In the genomic region with DNA sequence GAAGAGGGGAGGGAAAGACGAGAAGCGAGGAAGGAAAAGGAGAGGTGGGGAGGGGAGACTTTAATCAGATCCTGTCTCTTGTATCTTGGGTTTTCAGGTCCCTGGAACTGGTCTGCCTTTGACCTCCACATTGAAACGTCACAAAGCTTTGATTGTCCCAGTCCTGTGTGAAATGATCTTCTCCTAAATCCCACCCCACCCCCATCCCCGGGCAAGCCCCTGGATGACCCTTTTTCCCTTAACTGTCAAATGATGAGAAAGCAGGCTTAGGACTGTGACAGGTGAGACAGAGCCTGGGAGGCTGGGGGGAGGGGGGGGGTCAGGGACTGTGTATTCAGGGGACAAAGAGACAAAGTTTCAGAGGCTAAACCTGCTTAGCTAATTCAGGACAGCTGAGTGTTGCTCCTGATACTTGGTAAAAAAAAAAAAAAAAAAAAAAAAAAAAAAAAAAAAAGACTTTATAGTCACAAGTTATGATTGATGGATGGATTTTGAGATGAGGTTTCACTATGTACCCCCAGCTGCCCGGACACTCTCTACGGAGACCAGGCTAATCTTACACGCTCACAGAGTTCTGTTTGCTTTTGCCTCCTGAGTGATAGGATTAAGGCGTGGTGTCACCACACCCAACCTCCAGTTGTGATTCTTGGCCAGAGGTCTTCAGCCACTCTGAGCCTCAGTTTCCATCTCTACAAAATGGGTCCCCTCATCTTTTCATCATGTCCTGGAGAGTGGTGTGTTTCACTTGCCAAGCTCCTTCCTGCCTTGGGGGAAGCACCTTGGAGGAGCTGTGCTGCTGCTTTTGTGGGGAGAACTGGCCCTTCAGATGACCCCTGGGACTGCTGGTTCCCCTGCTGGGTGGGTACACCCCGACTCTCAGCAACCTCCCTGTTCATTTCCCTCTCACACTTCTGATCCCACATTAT, we compare ENCODE assay signal across 10 mouse cellular contexts. TPM values are rescaled to one million over a fixed set of nuclear protein-coding genes. Genes with fewer than 3 reads are reported as not detected.
DNase-seq lines count a peak whose midpoint lies in the region; ATAC-seq lines count a peak whose summit lies in the region.
"Had no signal": no experiment of that assay in that cellular context is flagged by ENCODE, and none has a peak within 500 bp of the region (broad histone marks: within the 10 kb centered on the region; RNA-seq: fewer than 3 reads in every experiment).

No protein-coding gene starts in this region.

- H3K9me3 ChIP-seq in hindbrain, embryonic 11.5 days (ENCODE audit: control insufficient read depth, low read length) = no peaks in the 10 kb centered on the region
- H3K9me3 ChIP-seq in hindbrain, embryonic 14.5 days (ENCODE audit: control insufficient read depth, low read length) = no peaks in the 10 kb centered on the region
- no peaks in the 10 kb centered on the region for H3K9me3 ChIP-seq in neural tube, embryonic 12.5 days
- no peaks in the 10 kb centered on the region for H3K9me3 ChIP-seq in neural tube, embryonic 15.5 days (replicated peaks)
- H3K9me3 ChIP-seq in embryonic facial prominence, embryonic 13.5 days = no peaks in the 10 kb centered on the region
- H3K9me3 ChIP-seq in stomach, embryonic 15.5 days = no peaks in the 10 kb centered on the region

- WGBS in hindbrain, embryonic 11.5 days = 33% methylated on average over 9 of the region's 9 CpGs
- WGBS in hindbrain, embryonic 14.5 days = 42% methylated on average over 9 of the region's 9 CpGs
- WGBS in neural tube, embryonic 12.5 days = 45% methylated on average over 9 of the region's 9 CpGs
- 45% methylated on average over 9 of the region's 9 CpGs for WGBS in neural tube, embryonic 15.5 days
- WGBS in embryonic facial prominence, embryonic 13.5 days = 28% methylated on average over 9 of the region's 9 CpGs
- WGBS in stomach, embryonic 15.5 days = 42% methylated on average over 8 of the region's 9 CpGs

- no peak for ATAC-seq in hindbrain, embryonic 11.5 days (ENCODE audit: low FRiP score)
- no peak for ATAC-seq in hindbrain, embryonic 14.5 days (ENCODE audit: low FRiP score)
- no peak for ATAC-seq in neural tube, embryonic 12.5 days (ENCODE audit: low FRiP score, low read depth)
- no peak for ATAC-seq in neural tube, embryonic 15.5 days (ENCODE audit: low FRiP score)
- no peak for ATAC-seq in embryonic facial prominence, embryonic 13.5 days (ENCODE audit: insufficient number of reproducible peaks, insufficient read depth, low FRiP score, low TSS enrichment, low read depth)
- no peak for ATAC-seq in stomach, embryonic 15.5 days (ENCODE audit: insufficient read depth, low FRiP score, low read depth)
- ATAC-seq: Patski had no signal

- no peak overlapping the region for H3K9ac ChIP-seq in hindbrain, embryonic 11.5 days (ENCODE audit: low read depth, low read length)
- H3K9ac ChIP-seq in hindbrain, embryonic 14.5 days = no peak overlapping the region
- H3K9ac ChIP-seq in neural tube, embryonic 12.5 days = no peak overlapping the region
- no peak overlapping the region for H3K9ac ChIP-seq in neural tube, embryonic 15.5 days (replicated peaks)
- 0 out of 2 replicates have a peak overlapping the region, but pooled peaks have one; percentile 32 for H3K9ac ChIP-seq in embryonic facial prominence, embryonic 13.5 days
- no peak overlapping the region for H3K9ac ChIP-seq in stomach, embryonic 15.5 days

- no peaks in the 10 kb centered on the region for H3K36me3 ChIP-seq in hindbrain, embryonic 11.5 days (ENCODE audit: control insufficient read depth, insufficient read depth, low read length)
- H3K36me3 ChIP-seq in hindbrain, embryonic 14.5 days (replicated peaks; ENCODE audit: control insufficient read depth, insufficient read depth) = no peaks in the 10 kb centered on the region
- H3K36me3 ChIP-seq in neural tube, embryonic 12.5 days = no peaks in the 10 kb centered on the region
- no peaks in the 10 kb centered on the region for H3K36me3 ChIP-seq in neural tube, embryonic 15.5 days
- no peaks in the 10 kb centered on the region for H3K36me3 ChIP-seq in embryonic facial prominence, embryonic 13.5 days
- H3K36me3 ChIP-seq in stomach, embryonic 15.5 days = no peaks in the 10 kb centered on the region

- no peaks in the 10 kb centered on the region; the same call in 1 of the 2 replicates for H3K4me1 ChIP-seq in hindbrain, embryonic 11.5 days (replicated peaks; ENCODE audit: control insufficient read depth, insufficient read depth, low read length)
- peaks cover 4% of the 10 kb centered on the region; the same call in 1 of the 2 replicates for H3K4me1 ChIP-seq in hindbrain, embryonic 14.5 days (replicated peaks; ENCODE audit: control insufficient read depth, insufficient read depth, low read length)
- peaks cover 26% of the 10 kb centered on the region for H3K4me1 ChIP-seq in neural tube, embryonic 12.5 days
- H3K4me1 ChIP-seq in neural tube, embryonic 15.5 days = peaks cover 23% of the 10 kb centered on the region
- H3K4me1 ChIP-seq in embryonic facial prominence, embryonic 13.5 days = peaks cover 34% of the 10 kb centered on the region
- peaks cover 38% of the 10 kb centered on the region for H3K4me1 ChIP-seq in stomach, embryonic 15.5 days

- no peaks in the 10 kb centered on the region; the same call in 1 of the 2 replicates for H3K27me3 ChIP-seq in hindbrain, embryonic 11.5 days (ENCODE audit: control insufficient read depth, insufficient read depth, low read length)
- no peaks in the 10 kb centered on the region for H3K27me3 ChIP-seq in hindbrain, embryonic 14.5 days (ENCODE audit: control insufficient read depth, insufficient read depth, low read length)
- peaks cover 7% of the 10 kb centered on the region; the same call in 1 of the 2 replicates for H3K27me3 ChIP-seq in neural tube, embryonic 12.5 days (replicated peaks)
- H3K27me3 ChIP-seq in neural tube, embryonic 15.5 days (replicated peaks) = peaks cover 10% of the 10 kb centered on the region; the same call in 1 of the 2 replicates
- peaks cover 4% of the 10 kb centered on the region; the same call in 1 of the 2 replicates for H3K27me3 ChIP-seq in embryonic facial prominence, embryonic 13.5 days
- no peaks in the 10 kb centered on the region for H3K27me3 ChIP-seq in stomach, embryonic 15.5 days (replicated peaks)
- H3K27me3 ChIP-seq: Patski had no signal

- H3K27ac ChIP-seq in hindbrain, embryonic 11.5 days (ENCODE audit: low read depth, low read length) = no peak overlapping the region
- H3K27ac ChIP-seq in hindbrain, embryonic 14.5 days = no peak overlapping the region
- no peak overlapping the region for H3K27ac ChIP-seq in neural tube, embryonic 12.5 days
- H3K27ac ChIP-seq in neural tube, embryonic 15.5 days (replicated peaks) = no peak overlapping the region
- H3K27ac ChIP-seq in embryonic facial prominence, embryonic 13.5 days = no peak overlapping the region
- H3K27ac ChIP-seq in stomach, embryonic 15.5 days = peak overlapping the region; percentile 38; the same call in 1 of the 2 replicates

- peak; percentile 42 for DNase-seq in hindbrain, embryonic 11.5 days (ENCODE audit: low spot score)
- no peak for DNase-seq in hindbrain, embryonic 14.5 days (ENCODE audit: low spot score)
- DNase-seq in adrenal gland, adult 18-20 months (ENCODE audit: low spot score in 2 of 2) = no peak
- DNase-seq: layer of hippocampus, adult 9-11 months had no signal

- H3K4me2 ChIP-seq in hindbrain, embryonic 11.5 days (replicated peaks; ENCODE audit: low read depth, low read length) = no peak overlapping the region
- H3K4me2 ChIP-seq in hindbrain, embryonic 14.5 days (replicated peaks) = no peak overlapping the region
- peak overlapping the region; percentile 50; the same call in 1 of the 2 replicates for H3K4me2 ChIP-seq in neural tube, embryonic 12.5 days (replicated peaks)
- H3K4me2 ChIP-seq in neural tube, embryonic 15.5 days = no peak overlapping the region
- H3K4me2 ChIP-seq in embryonic facial prominence, embryonic 13.5 days = peak overlapping the region; percentile 58; the same call in 1 of the 2 replicates
- H3K4me2 ChIP-seq in stomach, embryonic 15.5 days = no peak overlapping the region

- no peak overlapping the region for H3K4me3 ChIP-seq in hindbrain, embryonic 11.5 days (ENCODE audit: low read depth, low read length)
- no peak overlapping the region for H3K4me3 ChIP-seq in hindbrain, embryonic 14.5 days (replicated peaks; ENCODE audit: low read length)
- H3K4me3 ChIP-seq in neural tube, embryonic 12.5 days = no peak overlapping the region
- H3K4me3 ChIP-seq in neural tube, embryonic 15.5 days (replicated peaks) = no peak overlapping the region
- H3K4me3 ChIP-seq in embryonic facial prominence, embryonic 13.5 days = no peak overlapping the region
- no peak overlapping the region for H3K4me3 ChIP-seq in stomach, embryonic 15.5 days (replicated peaks)

RNA-seq across cellular contexts. Expression of a gene that starts 5.4 kb away (rescaled TPM):
- polyA plus RNA-seq in hindbrain, embryonic 11.5 days (2014; fragmentation: Nextera tagmentation; extraction: Ambion mirVana) = 11.9 and 12.1 TPM in 2 replicates
- 8.2 and 9.8 TPM in 2 replicates for polyA plus RNA-seq in hindbrain, embryonic 14.5 days (2014; fragmentation: Nextera tagmentation; extraction: Ambion mirVana)
- polyA plus RNA-seq in neural tube, embryonic 12.5 days (2016; fragmentation: Nextera tagmentation; extraction: Ambion mirVana) = 34.1 and 35.1 TPM in 2 replicates
- polyA plus RNA-seq in neural tube, embryonic 15.5 days (2015; fragmentation: Nextera tagmentation; extraction: Ambion mirVana) = 27.2 and 51.1 TPM in 2 replicates
- 23.3 and 24.5 TPM in 2 replicates for polyA plus RNA-seq in embryonic facial prominence, embryonic 13.5 days (2015; fragmentation: Nextera tagmentation; extraction: Ambion mirVana)
- polyA plus RNA-seq in stomach, embryonic 15.5 days (2015; fragmentation: Nextera tagmentation; extraction: Ambion mirVana) = 24.1 and 24.6 TPM in 2 replicates
- 100 to 1,000 TPM; 111 to 112 TPM for total RNA-seq in adrenal gland, adult 18-20 months (2021)

RNA-seq across cellular contexts. Expression of a gene that starts 18.7 kb away (rescaled TPM):
- polyA plus RNA-seq in hindbrain, embryonic 11.5 days (2014; fragmentation: Nextera tagmentation; extraction: Ambion mirVana) = not detected in 2 replicates
- polyA plus RNA-seq in hindbrain, embryonic 14.5 days (2014; fragmentation: Nextera tagmentation; extraction: Ambion mirVana) = not detected in 2 replicates
- not detected in 2 replicates for polyA plus RNA-seq in neural tube, embryonic 12.5 days (2016; fragmentation: Nextera tagmentation; extraction: Ambion mirVana)
- not detected in 2 replicates for polyA plus RNA-seq in neural tube, embryonic 15.5 days (2015; fragmentation: Nextera tagmentation; extraction: Ambion mirVana)
- polyA plus RNA-seq in embryonic facial prominence, embryonic 13.5 days (2015; fragmentation: Nextera tagmentation; extraction: Ambion mirVana) = not detected in 2 replicates
- not detected in 2 replicates for polyA plus RNA-seq in stomach, embryonic 15.5 days (2015; fragmentation: Nextera tagmentation; extraction: Ambion mirVana)
- not detected for total RNA-seq in adrenal gland, adult 18-20 months (2021)
- total RNA-seq: gastrocnemius, postnatal 36 days had no signal
- polyA plus RNA-seq: Patski had no signal

RNA-seq across cellular contexts. Expression of a gene that starts 37.3 kb away (rescaled TPM):
- not detected in 2 replicates for polyA plus RNA-seq in hindbrain, embryonic 11.5 days (2014; fragmentation: Nextera tagmentation; extraction: Ambion mirVana)
- not detected in 2 replicates for polyA plus RNA-seq in hindbrain, embryonic 14.5 days (2014; fragmentation: Nextera tagmentation; extraction: Ambion mirVana)
- polyA plus RNA-seq in neural tube, embryonic 12.5 days (2016; fragmentation: Nextera tagmentation; extraction: Ambion mirVana) = not detected in 2 replicates
- polyA plus RNA-seq in neural tube, embryonic 15.5 days (2015; fragmentation: Nextera tagmentation; extraction: Ambion mirVana) = not detected in 2 replicates
- polyA plus RNA-seq in embryonic facial prominence, embryonic 13.5 days (2015; fragmentation: Nextera tagmentation; extraction: Ambion mirVana) = not detected in 2 replicates
- not detected in 2 replicates for polyA plus RNA-seq in stomach, embryonic 15.5 days (2015; fragmentation: Nextera tagmentation; extraction: Ambion mirVana)
- not detected for total RNA-seq in adrenal gland, adult 18-20 months (2021)
- total RNA-seq: gastrocnemius, postnatal 36 days had no signal
- polyA plus RNA-seq: Patski had no signal

RNA-seq across cellular contexts. Expression of a gene that starts 48.7 kb away (rescaled TPM):
- not detected in 2 replicates for polyA plus RNA-seq in hindbrain, embryonic 11.5 days (2014; fragmentation: Nextera tagmentation; extraction: Ambion mirVana)
- not detected in 2 replicates for polyA plus RNA-seq in hindbrain, embryonic 14.5 days (2014; fragmentation: Nextera tagmentation; extraction: Ambion mirVana)
- not detected in 2 replicates for polyA plus RNA-seq in neural tube, embryonic 12.5 days (2016; fragmentation: Nextera tagmentation; extraction: Ambion mirVana)
- polyA plus RNA-seq in neural tube, embryonic 15.5 days (2015; fragmentation: Nextera tagmentation; extraction: Ambion mirVana) = 20.5 TPM in 1 of 2 replicates, not detected in the other
- 1.3 TPM in 1 of 2 replicates, not detected in the other for polyA plus RNA-seq in embryonic facial prominence, embryonic 13.5 days (2015; fragmentation: Nextera tagmentation; extraction: Ambion mirVana)
- 3,221 and 3,572 TPM in 2 replicates for polyA plus RNA-seq in stomach, embryonic 15.5 days (2015; fragmentation: Nextera tagmentation; extraction: Ambion mirVana)
- total RNA-seq in adrenal gland, adult 18-20 months (2021) = not detected
- total RNA-seq: gastrocnemius, postnatal 36 days had no signal
- polyA plus RNA-seq: Patski had no signal

Comparison
In these comparisons a context has a peak if more than half of its experiments do, and no peak if none do; other contexts are left out.
1. H3K4me2 ChIP-seq: peak in neural tube, embryonic 12.5 days (single experiment) and embryonic facial prominence, embryonic 13.5 days (single experiment); none in hindbrain, embryonic 11.5 days (single experiment), hindbrain, embryonic 14.5 days (single experiment), neural tube, embryonic 15.5 days (single experiment) and stomach, embryonic 15.5 days (single experiment).